Mouse (Mus musculus) layer of hippocampus, postnatal 10 days (tissue): Measurements from ENCODE around the gene Abhd14b. TPM values are rescaled to one million over a fixed set of nuclear protein-coding genes. Genes with fewer than 3 reads are reported as not detected.

ENCODE experiments used
- DNase-seq, 2 experiments: peaks; one replicate each; pipeline ENCODE4 v3.0.0; 2021; ENCODE audit warnings: low spot score in 2 of 2
- long read RNA-seq: library from polyadenylated mRNA; stranded (forward); transcript quantifications from one replicate; pipeline ENCODE4 v2.0.0, GENCODE M21; 2023
- total RNA-seq, 2 experiments: library from RNA; stranded (reverse); gene quantifications; 2 replicates each; pipeline ENCODE4 v1.2.3; 2021

Abhd14b gene
- 10 to 100 TPM in 1 of 2 experiments, 1 to 10 TPM in 1; 9.9 to 10.6 TPM for total RNA-seq
- long read RNA-seq, transcript Abhd14b-201 (4 exons, 1,745 nt): major isoform, 11 of 16 reads
- long read RNA-seq, partial matches to known transcripts: 2 of 16 reads
- long read RNA-seq, other reads (novel, unspliced or antisense): 0 of 16 reads

DNA sequence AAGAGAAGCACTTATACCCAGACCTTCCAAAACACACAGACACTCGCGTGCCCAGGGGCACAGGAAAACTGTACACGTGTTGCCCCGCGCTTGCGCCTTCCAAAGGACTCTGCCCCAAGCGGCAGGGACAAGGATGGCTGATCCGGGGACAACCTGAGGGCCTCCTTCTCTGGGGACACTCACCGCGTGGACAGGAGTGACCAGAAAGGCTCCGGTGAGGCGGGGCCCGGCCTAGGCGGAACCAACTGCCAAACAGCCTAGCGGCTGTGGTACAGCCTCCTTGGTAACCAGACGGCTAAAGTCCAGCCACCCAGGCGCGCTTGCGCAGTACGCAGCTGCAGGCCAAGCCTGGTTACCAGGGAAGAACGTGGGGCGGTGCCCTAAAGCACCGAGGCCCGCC, at the start of gene Abhd14b, which contains the start of gene Abhd14a:
TSS of gene Abhd14b (plus strand) at position 112 of the 400 bp plus-strand sequence.
TSS of gene Abhd14a (minus strand) at position 331 of the 400 bp plus-strand sequence.
- peak; percentile 88 to 93 for DNase-seq

- no peak for DNase-seq
Observed at GRCm38 (mm10) chr9:106397733-106398132, 49.5 kb upstream of the Abhd14b start.

DNA sequence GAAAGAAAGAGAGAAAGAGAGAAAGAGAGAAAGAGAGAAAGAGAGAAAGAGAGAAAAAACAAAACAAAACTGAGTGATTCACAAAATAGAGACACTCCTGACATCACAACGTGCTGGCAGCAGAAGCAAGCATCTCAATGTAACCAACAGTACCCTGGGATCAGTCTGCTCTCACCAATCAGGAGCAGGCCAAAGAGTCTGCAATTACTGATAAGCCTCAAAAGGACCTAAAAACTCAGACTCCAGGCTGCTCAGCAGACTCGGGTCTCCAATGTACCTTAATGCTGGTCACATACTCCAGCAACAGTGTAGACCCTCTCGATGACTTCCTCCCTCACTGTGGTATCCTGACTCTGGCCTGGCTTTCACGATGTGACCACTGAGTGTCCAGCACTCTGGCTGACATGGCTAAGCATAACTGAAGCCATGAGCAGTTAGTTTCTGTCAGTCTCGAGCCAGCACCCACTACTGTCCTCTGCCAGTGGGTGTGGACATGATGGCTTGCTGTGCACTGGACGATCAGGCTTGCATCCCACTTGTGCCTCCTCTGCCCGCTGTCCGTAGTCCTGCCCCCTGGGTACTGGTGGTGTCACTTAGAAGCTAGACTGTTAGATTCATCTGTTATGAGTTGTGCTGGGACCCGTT, 48.5 kb upstream of the Abhd14b start:
- DNase-seq: no peak

DNA sequence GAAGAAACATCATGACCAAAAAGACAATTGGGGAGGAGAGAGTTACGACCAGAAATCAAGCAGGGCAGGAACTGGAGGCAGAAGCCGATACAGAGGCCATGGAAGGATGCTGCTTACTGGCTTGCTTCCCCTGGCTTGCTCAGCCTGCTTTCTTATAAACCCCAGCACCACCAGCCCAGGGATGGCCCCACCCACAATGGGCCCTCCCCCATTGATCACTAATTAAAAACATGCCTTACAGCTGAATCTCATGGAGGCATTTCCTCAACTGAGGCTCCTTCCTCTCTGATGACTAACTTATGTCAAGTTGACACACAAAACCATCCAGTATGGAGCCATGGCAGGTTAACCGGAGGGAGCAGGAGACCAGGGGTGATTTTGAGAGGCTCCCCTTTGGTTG, 47.5 kb upstream of the Abhd14b start:
- no peak for DNase-seq

- DNase-seq: peak in 1 of 2 experiments; percentile 15
Observed at GRCm38 (mm10) chr9:106402149-106402548, 45.1 kb upstream of the Abhd14b start.

DNA sequence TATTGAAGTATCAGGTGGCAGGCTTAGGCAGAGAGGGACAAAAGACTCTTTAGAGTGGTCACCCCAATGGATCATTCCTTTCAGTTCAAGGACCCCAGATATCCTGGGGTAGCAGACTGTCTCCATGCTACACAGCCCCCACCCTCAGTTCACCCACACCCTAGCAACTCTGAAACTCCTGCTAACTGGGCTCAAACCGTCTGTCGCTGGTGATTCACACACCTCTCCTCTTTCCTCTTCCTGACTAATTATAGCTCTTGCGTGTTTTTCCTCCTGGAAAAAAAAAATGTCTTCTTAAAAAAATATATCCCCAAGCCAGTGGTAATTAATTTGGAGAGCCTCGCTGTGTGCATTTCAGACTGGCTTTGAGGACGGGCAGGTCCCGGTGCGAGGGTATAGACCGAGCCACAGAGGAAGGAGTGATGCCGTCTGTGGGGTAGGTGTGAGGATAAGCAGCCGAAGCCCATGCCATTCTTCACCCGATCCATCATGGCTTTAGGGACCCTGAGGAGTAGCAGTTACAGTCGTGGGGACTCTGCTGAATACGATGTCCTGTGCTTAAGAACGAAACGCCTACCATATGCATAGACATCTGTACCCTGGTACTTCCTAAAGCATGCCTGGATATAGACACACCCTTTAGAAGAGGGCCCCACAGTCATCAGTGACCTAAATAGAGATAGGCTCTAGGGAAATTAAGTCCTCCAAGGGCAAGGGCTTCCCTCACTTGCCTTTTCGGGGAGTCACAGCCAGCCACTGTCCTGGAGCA, 44.5 kb upstream of the Abhd14b start:
- peak in 1 of 2 experiments; percentile 23 for DNase-seq

- no peak for DNase-seq
Observed at GRCm38 (mm10) chr9:106405275-106405674, 42.0 kb upstream of the Abhd14b start.

- no peak for DNase-seq
Observed at GRCm38 (mm10) chr9:106406443-106407078, 40.7 kb upstream of the Abhd14b start.

- DNase-seq: no peak
Observed at GRCm38 (mm10) chr9:106409096-106409495, 38.2 kb upstream of the Abhd14b start.

- no peak for DNase-seq
Observed at GRCm38 (mm10) chr9:106410086-106410650, 37.1 kb upstream of the Abhd14b start.

GRCm38 (mm10) chr9:106411091-106411594, 36.1 kb upstream of the Abhd14b start:
- no peak for DNase-seq

- no peak for DNase-seq
Observed at GRCm38 (mm10) chr9:106411729-106412128, 35.5 kb upstream of the Abhd14b start.

GRCm38 (mm10) chr9:106412210-106412609, 35.0 kb upstream of the Abhd14b start:
- no peak for DNase-seq

GRCm38 (mm10) chr9:106413606-106414005, 33.7 kb upstream of the Abhd14b start:
- DNase-seq: no peak

DNA sequence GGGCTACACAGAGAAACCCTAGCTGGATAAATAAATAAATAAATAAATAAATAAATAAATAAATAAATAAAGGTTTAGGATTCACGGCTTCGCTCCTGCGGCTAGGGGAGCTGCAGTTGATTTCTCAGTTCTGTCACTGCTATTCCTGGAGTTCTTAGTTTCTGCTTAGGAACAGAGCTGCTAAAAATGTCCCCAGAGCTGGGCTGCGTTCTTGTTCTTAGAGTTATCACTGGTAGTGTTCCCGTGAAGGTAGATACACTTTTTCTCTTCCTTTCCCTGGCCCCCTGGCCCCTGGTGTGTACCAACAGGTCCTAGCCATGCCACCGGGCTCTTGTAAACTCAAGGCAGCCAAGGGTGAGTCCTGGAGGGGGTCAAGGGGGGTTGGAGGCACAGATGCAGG, 30.4 kb upstream of the Abhd14b start:
- no peak for DNase-seq

DNA sequence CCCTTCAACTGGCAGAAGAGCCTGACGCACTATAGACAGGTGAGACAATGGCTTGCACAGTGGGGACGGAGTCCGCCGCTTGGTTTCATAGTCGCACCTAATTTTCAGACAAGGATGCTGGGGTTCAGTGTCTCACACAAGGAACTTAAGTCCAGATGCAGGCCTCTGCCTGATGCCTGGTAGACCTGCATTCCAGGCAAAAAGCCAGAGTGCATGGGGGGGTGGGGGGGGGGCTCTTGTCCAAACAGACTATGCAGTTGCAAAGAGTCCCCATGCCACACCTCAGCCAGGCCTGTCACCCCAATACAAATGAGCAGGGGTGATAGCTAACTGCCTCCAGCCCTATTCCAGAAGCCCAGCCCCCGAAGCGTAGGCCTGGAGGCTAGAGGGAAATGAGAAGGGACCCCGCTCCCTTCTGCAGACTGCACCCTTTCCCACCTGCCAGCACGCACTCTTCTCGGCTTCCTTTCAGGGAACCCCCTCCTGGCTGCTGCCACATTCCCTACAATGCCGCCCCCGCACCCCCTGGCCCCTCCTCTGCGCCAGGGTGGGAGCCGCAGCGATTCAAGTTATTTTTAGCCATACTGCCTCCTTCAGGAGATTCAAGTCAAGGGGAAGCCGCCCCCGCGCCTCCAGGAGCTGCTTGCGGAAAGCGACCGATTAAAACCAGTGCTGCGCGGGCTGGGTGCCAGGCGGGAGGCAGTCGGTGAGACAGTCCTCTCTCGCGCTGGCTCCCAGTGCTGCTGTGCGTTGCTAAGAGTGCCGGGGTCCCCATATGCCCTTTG, 29.2 kb upstream of the Abhd14b start:
- peak; percentile 83 to 89 for DNase-seq

- DNase-seq: no peak
Observed at GRCm38 (mm10) chr9:106420608-106421007, 26.7 kb upstream of the Abhd14b start.

- DNase-seq: no peak
Observed at GRCm38 (mm10) chr9:106421033-106421864, 26.0 kb upstream of the Abhd14b start.

DNA sequence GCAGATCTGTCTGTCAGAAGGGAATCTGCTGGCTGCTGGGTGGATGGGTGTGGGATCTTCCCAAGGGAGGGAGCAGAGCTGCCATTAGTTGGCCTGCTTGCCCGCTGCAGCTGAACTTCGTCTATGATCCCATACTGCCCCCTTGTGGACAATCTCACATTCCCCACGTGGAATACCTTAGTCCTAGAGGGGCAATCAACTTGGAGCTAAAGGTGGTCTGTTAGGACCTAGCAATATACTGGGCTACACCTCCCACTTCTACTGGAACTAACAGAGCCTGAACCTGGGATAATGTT, 25.4 kb upstream of the Abhd14b start:
- peak; percentile 90 to 91 for DNase-seq
